Mouse (Mus musculus) CH12.LX (cell line): Measurements from ENCODE around the gene Rsrp1.

ENCODE experiments used
- CTCF ChIP-seq, 2 experiments: IDR thresholded peaks in 1 of 2; conservative IDR thresholded peaks in 1 of 2; 2 replicates each; pipeline ENCODE4 v1.5.1; 2011 to 2012; ENCODE audit warnings: low read depth in 2 of 2, low read length in 2 of 2, improper control_type of control experiment in 1 of 2, inconsistent platforms in 1 of 2, mild to moderate bottlenecking in 1 of 2, moderate library complexity in 1 of 2
- ELF1 ChIP-seq: IDR thresholded peaks from 2 replicates; pipeline ENCODE4 v1.6.1; 2014; ENCODE audit warnings: low read depth, mild to moderate bottlenecking, inconsistent platforms, low read length, improper control_type of control experiment
- EP300 ChIP-seq: IDR thresholded peaks from 2 replicates; pipeline ENCODE4 v1.6.1; 2011; ENCODE audit warnings: low read length, improper control_type of control experiment
- JUND ChIP-seq: conservative IDR thresholded peaks from 2 replicates; pipeline ENCODE4 v1.6.1; 2011; ENCODE audit warnings: low read depth, low read length, improper control_type of control experiment
- MAFK ChIP-seq: IDR thresholded peaks from 2 replicates; pipeline ENCODE4 v1.6.1; 2011; ENCODE audit warnings: low read length, improper control_type of control experiment; ENCODE audit not compliant: insufficient replicate concordance
- POLR2AphosphoS2 ChIP-seq: IDR thresholded peaks from 2 replicates; pipeline ENCODE4 v1.6.1; 2011; ENCODE audit warnings: low read depth, low read length, improper control_type of control experiment
- RCOR1 ChIP-seq: conservative IDR thresholded peaks from 2 replicates; pipeline ENCODE4 v1.6.1; 2012; ENCODE audit warnings: low read depth, mild to moderate bottlenecking, inconsistent platforms, low read length, improper control_type of control experiment
- TBP ChIP-seq: conservative IDR thresholded peaks from 2 replicates; pipeline ENCODE4 v1.6.1; 2011; ENCODE audit warnings: low read depth, low read length, improper control_type of control experiment
- USF1 ChIP-seq: IDR thresholded peaks from 2 replicates; pipeline ENCODE4 v1.6.1; 2014; ENCODE audit warnings: low read depth, mild to moderate bottlenecking, inconsistent platforms, low read length, improper control_type of control experiment

DNA sequence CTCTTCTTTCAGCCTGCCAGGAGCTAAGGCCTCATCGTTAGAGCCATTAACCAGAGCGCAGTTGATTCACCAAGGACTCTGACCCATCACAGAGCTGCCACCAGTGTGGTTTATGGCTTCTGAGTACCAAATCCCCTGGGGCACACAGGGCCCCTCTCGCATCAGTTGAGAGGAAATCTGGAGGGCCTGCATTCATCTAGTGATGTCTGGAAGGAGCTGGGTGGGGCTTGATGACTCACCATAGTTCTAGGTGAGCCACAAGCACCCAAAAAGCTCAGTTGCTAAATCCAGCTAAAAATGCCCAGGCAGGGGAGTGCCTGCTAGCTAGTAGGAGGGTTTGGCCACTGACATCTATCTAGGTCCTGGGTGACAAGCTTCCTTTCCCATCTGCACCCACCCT is 32.5 kb downstream of the Rsrp1 start:
- no peak for TF ChIP-seq RCOR1
- no peak for TF ChIP-seq ELF1
- TF ChIP-seq JUND = no peak
- no peak for TF ChIP-seq TBP
- no peak for TF ChIP-seq CTCF (conservative IDR thresholded peaks at IDR 0.05 in 1 of 2, IDR thresholded peaks at IDR 0.05 in 1 of 2; ENCODE audit: low read depth in 2 of 2, low read length in 2 of 2)
- TF ChIP-seq POLR2AphosphoS2 = no peak
- no peak for TF ChIP-seq MAFK
- no peak for TF ChIP-seq USF1
- TF ChIP-seq EP300 = no peak
